Mouse (Mus musculus) lung, embryonic 16.5 days (tissue): ENCODE measurements around the gene Sin3b. TPM values are rescaled to one million over a fixed set of nuclear protein-coding genes. Genes with fewer than 3 reads are reported as not detected.
"Not testable (repeated sequence)": the region's sequence is repeated elsewhere in the genome, so short reads cannot be mapped to it uniquely, and the experiment has no call there.

ENCODE experiments used
- ATAC-seq: fragments of 200-750 bp; cut with Nextera tagmentation; 2 replicates; pipeline ENCODE4 v1.8.0; 2017; ENCODE audit warnings: low read depth, mild to moderate bottlenecking, moderate library complexity
- H3K27ac ChIP-seq: fragments of 300-500 bp; sonication (generic); 2 replicates; pipeline ENCODE4 v1.5.1; 2014; ENCODE audit warnings: mild to moderate bottlenecking, control low read depth, low read length
- H3K27me3 ChIP-seq: fragments of 300-500 bp; sonication (generic); 2 replicates; pipeline ENCODE4 v1.6.1; 2014; ENCODE audit warnings: low read depth, low read length, mixed read lengths; ENCODE audit not compliant: control insufficient read depth, insufficient read depth
- H3K36me3 ChIP-seq: fragments of 300-500 bp; sonication (generic); 2 replicates; pipeline ENCODE4 v1.6.1; 2014; ENCODE audit warnings: low read length; ENCODE audit not compliant: control insufficient read depth, insufficient read depth
- H3K4me1 ChIP-seq: fragments of 300-500 bp; sonication (generic); replicated peaks from 2 replicates; pipeline ENCODE4 v1.6.1; 2014; ENCODE audit warnings: low read length, mixed read lengths; ENCODE audit not compliant: control insufficient read depth, insufficient read depth
- H3K4me2 ChIP-seq: fragments of 300-500 bp; sonication (generic); 2 replicates; pipeline ENCODE4 v1.6.1; 2014; ENCODE audit warnings: low read depth, low read length, control low read depth
- H3K4me3 ChIP-seq: fragments of 300-500 bp; sonication (generic); 2 replicates; pipeline ENCODE4 v1.5.1; 2014; ENCODE audit warnings: mild to moderate bottlenecking, low read length, control low read depth
- H3K9ac ChIP-seq: fragments of 300-500 bp; sonication (generic); 2 replicates; pipeline ENCODE4 v1.6.1; 2014; ENCODE audit warnings: low read length, control low read depth
- H3K9me3 ChIP-seq: fragments of 300-500 bp; sonication (generic); 2 replicates; pipeline ENCODE4 v1.6.1; 2016; ENCODE audit warnings: low read length; ENCODE audit not compliant: control insufficient read depth
- WGBS: fragments of 180-500 bp; shearing (Covaris S2); extraction: QIAGEN DNeasy Blood & Tissue Kit; methylation state at CpG from one replicate; pipeline ENCODE4 v1.1.7; 2014; 5-methylcytosine and 5-hydroxymethylcytosine counted together
- polyA plus RNA-seq: library from polyadenylated mRNA; unstranded; fragments of >200 nt; fragmentation: Nextera tagmentation; extraction: Ambion mirVana; gene quantifications from 2 replicates; pipeline ENCODE4 v1.2.1, GENCODE M21; 2015

Gene Sin3b
- polyA plus RNA-seq: 149 and 158 TPM in 2 replicates

DNA sequence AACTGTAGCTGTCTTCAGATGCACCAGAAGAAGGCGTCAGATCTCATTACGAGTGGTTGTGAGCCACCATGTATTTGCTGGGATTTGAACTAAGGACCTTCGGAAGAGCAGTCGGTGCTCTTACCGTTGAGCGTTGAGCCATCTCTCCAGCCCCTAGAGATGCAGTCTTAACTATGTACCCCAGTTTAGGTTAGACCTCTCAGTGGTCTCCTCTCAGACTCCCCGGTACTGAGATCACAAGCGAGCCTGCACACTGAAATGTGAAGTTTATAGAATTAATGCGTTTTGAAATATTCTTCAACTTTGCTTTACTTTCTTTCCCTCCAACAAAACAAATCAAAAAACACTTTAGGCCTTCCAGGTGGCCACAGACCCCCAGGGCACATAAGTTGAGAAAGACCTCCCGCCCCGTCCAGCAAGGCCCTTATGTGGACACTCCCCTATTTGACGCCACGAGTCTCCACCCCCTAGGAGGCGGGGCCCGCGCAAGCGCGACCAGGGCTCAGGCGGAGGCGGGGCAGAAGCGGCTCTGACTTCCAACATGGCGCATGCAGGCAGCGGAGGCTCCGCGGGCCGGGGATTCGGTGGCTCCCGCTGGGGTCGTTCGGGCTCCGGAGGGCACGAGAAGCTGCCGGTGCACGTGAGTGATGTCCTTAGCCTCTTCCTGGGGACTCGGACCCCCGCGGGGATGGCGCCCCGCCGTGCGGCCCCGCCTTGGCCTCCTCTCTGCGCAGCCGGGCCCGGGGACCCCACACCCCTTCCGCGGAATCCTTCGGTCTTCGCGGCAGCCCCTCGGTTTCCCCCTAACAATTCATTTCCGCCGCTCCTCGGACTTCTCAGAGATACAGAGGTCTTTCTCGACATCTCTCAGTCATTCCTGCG is at the start of gene Sin3b:
TSS of gene Sin3b (plus strand) at position 517 of the 882 bp plus-strand sequence.
- Histone ChIP-seq H3K27me3 (no peaks in the 10 kb centered on the region), H3K27ac (peak within 1 kb of the TSS; percentile 37; the same call in 1 of the 2 replicates), H3K9ac (peak within 1 kb of the TSS; percentile 97), H3K4me1 (peaks cover 5% of the 10 kb centered on the region), H3K36me3 (peaks cover 29% of the 10 kb centered on the region), H3K4me3 (peak within 1 kb of the TSS; percentile 92), H3K4me2 (peak within 1 kb of the TSS; percentile 97), H3K9me3 (no peaks in the 10 kb centered on the region)
- 13% methylated on average over 55 of the region's 56 CpGs for WGBS
- peak; percentile 100 for ATAC-seq

DNA sequence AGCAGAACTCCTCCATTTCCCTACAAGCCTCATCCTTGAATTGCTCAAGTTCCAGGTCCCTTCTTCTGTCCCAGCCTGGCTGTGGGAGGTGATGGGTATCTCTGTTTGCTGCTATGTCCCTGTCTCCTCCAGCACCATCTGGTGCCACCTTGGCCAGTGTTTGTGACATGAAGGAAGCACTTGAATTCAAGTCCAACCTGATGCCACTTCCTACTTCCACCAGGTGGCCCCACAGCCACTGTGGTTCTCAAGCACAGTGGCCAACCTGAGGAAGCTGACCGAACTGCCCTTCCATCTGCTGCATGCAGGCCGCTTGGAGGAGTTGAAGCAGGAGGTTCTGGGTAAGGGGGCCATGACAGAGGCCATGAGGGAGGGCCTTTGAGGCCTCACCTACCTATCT is 48.9 kb upstream of the Sin3b start:
- 82% methylated on average over 2 of the region's 2 CpGs for WGBS
- Histone ChIP-seq H3K4me3 (no peak overlapping the region), H3K36me3 (no peaks in the 10 kb centered on the region), H3K27ac (no peak overlapping the region), H3K4me1 (no peaks in the 10 kb centered on the region), H3K9me3 (no peaks in the 10 kb centered on the region), H3K9ac (no peak overlapping the region), H3K27me3 (no peaks in the 10 kb centered on the region), H3K4me2 (no peak overlapping the region)
- ATAC-seq: no peak

DNA sequence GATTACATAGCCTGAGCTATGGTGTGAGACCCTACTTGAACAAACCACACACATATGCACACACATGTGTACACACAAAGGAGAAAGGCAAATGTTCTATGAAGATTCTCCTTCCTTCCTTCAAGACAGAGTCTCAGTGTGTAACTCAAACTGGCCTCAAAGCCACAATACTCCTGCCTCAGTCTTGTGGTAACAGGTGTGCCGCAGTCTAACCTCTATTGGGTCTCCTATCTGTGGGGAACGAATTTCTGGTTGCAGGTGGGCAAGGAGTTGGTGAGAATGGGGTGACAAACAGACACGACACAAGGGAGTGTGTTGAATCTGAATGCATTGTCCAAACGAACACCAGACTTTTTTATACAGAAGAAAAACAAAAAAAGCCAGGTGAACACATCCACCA is 46.6 kb upstream of the Sin3b start:
- H3K9me3 ChIP-seq: no peaks in the 10 kb centered on the region
- WGBS: 50% methylated on average over 4 of the region's 4 CpGs

DNA sequence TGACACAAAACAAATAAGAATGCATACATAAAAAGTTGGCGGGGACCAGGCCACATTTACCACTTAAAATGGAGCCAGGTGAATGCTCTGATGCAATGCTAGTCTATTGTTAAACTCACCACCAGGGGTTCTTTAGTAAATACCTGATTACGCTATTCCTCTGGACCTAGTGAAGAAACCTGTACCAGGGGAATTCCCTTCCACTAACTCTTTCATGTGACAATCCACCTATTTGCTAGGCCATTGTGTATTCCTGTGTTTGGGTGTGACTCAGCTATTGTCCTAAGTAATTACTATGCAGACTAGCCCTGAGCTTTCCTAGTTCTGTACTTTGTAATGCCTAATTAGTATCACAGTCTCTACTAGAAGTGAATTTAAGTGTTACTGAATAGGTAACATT is 46.2 kb upstream of the Sin3b start:
- ATAC-seq, H3K36me3 ChIP-seq: not testable (repeated sequence)
- 58% methylated on average over 2 of the region's 2 CpGs for WGBS

More for the DNA sequence above, 46.6 kb upstream of the Sin3b start:
- H3K4me1 ChIP-seq: no peaks in the 10 kb centered on the region
- no peak overlapping the region for H3K9ac ChIP-seq
- H3K27ac ChIP-seq: no peak overlapping the region
- no peak overlapping the region for H3K4me2 ChIP-seq
- no peak for ATAC-seq
- no peaks in the 10 kb centered on the region for H3K36me3 ChIP-seq
- H3K4me3 ChIP-seq: no peak overlapping the region
- no peaks in the 10 kb centered on the region for H3K27me3 ChIP-seq

DNA sequence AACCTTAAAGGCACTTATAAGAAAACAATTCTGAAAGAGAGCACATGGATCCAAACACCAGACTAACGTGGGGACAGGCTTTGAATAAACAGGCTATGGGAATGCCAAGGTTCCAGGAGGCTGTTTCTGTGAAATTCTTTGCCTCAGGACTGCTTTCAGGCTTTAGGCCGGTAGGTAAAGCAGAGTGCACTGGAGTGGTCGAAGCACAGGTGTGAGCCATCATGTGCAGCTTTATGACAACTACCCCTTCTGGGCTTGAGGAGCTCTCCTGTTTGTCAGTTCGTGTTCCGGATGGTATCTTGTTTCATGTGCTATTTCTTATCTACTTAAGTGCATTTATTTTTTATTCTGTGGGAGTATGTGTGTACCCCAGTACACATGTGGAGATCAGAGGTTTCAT is 45.8 kb upstream of the Sin3b start:
- 29% methylated on average over 5 of the region's 5 CpGs for WGBS
- ATAC-seq: no peak
- no peak overlapping the region for H3K4me2 ChIP-seq

More for the DNA sequence above, 46.2 kb upstream of the Sin3b start:
- not testable (repeated sequence) for H3K4me3 ChIP-seq, H3K9ac ChIP-seq, H3K27ac ChIP-seq, H3K27me3 ChIP-seq, H3K4me2 ChIP-seq, H3K9me3 ChIP-seq, H3K4me1 ChIP-seq

DNA sequence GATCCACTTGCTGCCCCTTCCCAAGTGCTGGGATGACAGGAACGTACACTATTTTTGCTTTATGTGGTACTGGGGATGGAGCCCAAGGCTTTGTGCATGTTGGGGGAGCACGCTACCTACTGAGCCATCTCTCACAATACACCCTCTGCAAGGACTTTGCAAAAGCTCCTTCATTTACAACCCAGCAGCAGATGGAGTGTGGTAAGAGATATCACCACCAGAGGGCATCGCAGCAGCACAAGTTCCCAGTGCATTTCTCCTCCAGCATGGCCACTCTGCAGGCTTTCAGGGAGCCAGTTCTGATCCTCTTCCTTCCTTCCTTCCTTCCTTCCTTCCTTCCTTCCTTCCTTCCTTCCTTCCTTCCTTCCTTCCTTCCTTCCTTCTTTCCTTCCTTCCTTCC is 43.0 kb upstream of the Sin3b start:
- ATAC-seq: 0 out of 2 replicates have a peak, but pooled peaks have one; percentile 54
- no peaks in the 10 kb centered on the region for H3K36me3 ChIP-seq
- H3K9ac ChIP-seq: no peak overlapping the region
- no peak overlapping the region for H3K4me3 ChIP-seq
- no peak overlapping the region for H3K27ac ChIP-seq
- H3K4me2 ChIP-seq: no peak overlapping the region
- 14% methylated on average over 3 of the region's 3 CpGs for WGBS
- no peaks in the 10 kb centered on the region for H3K4me1 ChIP-seq
- no peaks in the 10 kb centered on the region for H3K27me3 ChIP-seq
- H3K9me3 ChIP-seq: no peaks in the 10 kb centered on the region

More for the DNA sequence above, 45.8 kb upstream of the Sin3b start:
- Histone ChIP-seq H3K27me3 (no peaks in the 10 kb centered on the region), H3K9ac (no peak overlapping the region), H3K36me3 (no peaks in the 10 kb centered on the region), H3K27ac (no peak overlapping the region), H3K4me1 (no peaks in the 10 kb centered on the region), H3K4me3 (no peak overlapping the region), H3K9me3 (no peaks in the 10 kb centered on the region)

DNA sequence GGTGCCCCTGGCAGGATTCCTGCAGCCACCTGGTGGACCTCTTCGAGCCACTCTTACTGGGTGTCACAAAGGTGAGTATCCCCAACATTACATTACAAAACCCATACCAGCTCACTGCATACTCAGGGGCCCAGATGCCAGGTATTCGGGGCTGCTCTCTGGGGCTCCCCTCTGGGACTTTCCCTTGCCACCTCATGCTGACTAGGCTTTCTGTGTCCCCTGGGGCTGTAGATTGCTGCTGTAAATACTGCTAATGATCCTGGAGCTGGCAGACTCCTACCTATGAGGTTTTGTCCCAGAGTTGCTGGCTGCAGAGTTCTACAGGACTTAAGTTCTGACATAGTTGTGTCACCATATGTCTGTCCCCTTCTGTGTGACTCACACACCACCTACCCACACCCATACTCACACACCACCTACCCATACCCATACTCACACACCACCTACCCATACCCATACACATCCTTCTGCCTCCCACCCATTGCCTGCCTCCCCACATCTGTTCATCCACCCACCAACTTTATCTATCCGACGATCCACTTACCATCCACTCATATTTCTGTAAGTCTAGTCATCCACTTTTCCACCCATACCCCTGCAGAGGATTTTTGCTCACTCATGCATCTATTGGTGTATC is 40.9 kb upstream of the Sin3b start:
- Histone ChIP-seq H3K4me1 (no peaks in the 10 kb centered on the region), H3K9me3 (no peaks in the 10 kb centered on the region), H3K27me3 (no peaks in the 10 kb centered on the region), H3K36me3 (no peaks in the 10 kb centered on the region), H3K9ac (no peak overlapping the region), H3K27ac (no peak overlapping the region), H3K4me3 (no peak overlapping the region), H3K4me2 (no peak overlapping the region)
- no peak for ATAC-seq
- 78% methylated on average over 4 of the region's 4 CpGs for WGBS

DNA sequence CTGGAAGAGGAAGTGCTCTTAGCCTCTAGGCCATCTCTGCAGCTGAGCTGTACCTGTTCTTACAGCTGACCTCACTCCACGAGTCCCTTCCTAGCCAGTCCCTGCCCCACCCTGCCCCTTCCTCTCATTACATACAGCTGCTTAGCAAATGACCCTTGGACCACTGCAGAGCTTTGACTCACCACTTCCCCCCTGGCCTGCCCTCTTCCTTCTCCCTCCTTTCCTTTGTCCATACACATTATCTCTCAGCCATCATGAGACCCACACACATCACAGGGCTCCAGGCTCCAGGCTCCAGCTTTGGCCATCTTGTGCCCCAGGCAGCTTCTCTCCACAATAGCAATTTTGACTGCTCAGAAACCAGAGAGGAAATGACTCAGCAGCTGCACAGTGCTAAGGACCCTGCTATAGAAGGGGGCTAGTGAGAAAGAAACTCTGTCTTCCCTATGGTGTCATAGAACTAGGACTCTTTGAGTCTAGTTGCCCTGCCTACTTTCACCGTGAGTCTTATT is 40.0 kb upstream of the Sin3b start:
- no peaks in the 10 kb centered on the region for H3K27me3 ChIP-seq
- no peak for ATAC-seq
- no peak overlapping the region for H3K9ac ChIP-seq
- no peaks in the 10 kb centered on the region for H3K9me3 ChIP-seq
- H3K4me3 ChIP-seq: no peak overlapping the region
- H3K36me3 ChIP-seq: no peaks in the 10 kb centered on the region
- no peak overlapping the region for H3K27ac ChIP-seq
- no peak overlapping the region for H3K4me2 ChIP-seq
- WGBS: 32% methylated on average over 2 of the region's 2 CpGs
- H3K4me1 ChIP-seq: no peaks in the 10 kb centered on the region

DNA sequence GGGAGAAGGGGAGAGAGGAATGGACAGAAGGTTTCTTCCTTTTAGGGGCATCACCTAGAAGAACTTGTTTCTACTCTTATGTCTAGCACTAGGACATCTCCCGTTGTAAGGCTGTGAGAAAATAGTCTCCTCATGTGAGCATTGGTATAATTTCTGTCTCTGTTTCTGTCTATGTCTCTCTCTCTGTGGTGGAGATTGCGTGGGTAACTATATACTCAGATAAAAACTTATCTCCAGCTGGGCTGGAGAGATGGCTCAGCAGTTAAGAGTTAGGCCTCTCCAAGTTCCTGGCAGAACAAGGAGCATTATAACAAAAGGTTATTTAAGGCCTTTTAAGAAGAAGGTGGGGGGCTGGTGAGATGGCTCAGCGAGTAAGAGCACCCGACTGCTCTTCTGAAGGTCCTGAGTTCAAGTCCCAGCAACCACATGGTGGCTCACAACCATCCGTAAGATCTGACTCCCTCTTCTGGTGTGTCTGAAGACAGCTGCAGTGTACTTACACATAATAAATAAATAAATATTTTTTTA is 39.4 kb upstream of the Sin3b start:
- not testable (repeated sequence) for H3K27ac ChIP-seq, H3K4me3 ChIP-seq, H3K4me2 ChIP-seq, H3K27me3 ChIP-seq, ATAC-seq, H3K36me3 ChIP-seq, H3K9me3 ChIP-seq, H3K4me1 ChIP-seq, H3K9ac ChIP-seq
- WGBS: 80% methylated on average over 5 of the region's 5 CpGs
